Mouse (Mus musculus): ENCODE results near the gene Pou6f2. TPM values are rescaled to one million over a fixed set of nuclear protein-coding genes. Genes with fewer than 3 reads are reported as not detected.

Pou6f2 gene
- polyA plus RNA-seq, 1 experiment from 2014 or later: not detected

- H3K9ac ChIP-seq (ENCODE audit: low read depth, low read length): no peak overlapping the region
- ATAC-seq: no peak
- no peak for TF ChIP-seq CTCF (IDR thresholded peaks at IDR 0.05; ENCODE audit: low read depth)
Measured at GRCm38 (mm10) chr13:18338022-18338421, 59.5 kb downstream of the Pou6f2 start.

GRCm38 (mm10) chr13:18334035-18334434 lies 63.5 kb downstream of the Pou6f2 start:
- 69% methylated on average over 4 of the region's 4 CpGs for WGBS
- ATAC-seq: no peak
- H3K9ac ChIP-seq (ENCODE audit: low read depth, low read length): no peak overlapping the region

More at GRCm38 (mm10) chr13:18338022-18338421, 59.5 kb downstream of the Pou6f2 start:
- Histone ChIP-seq H3K9me3 (ENCODE audit: control insufficient read depth) (no peaks in the 10 kb centered on the region), H3K27ac (ENCODE audit: low read depth, low read length) (no peak overlapping the region), H3K4me2 (replicated peaks; ENCODE audit: low read depth) (no peak overlapping the region), H3K4me3 (ENCODE audit: low read depth, low read length) (no peak overlapping the region), H3K27me3 (replicated peaks; ENCODE audit: control insufficient read depth, insufficient read depth, low read length) (no peaks in the 10 kb centered on the region), H3K4me1 (replicated peaks; ENCODE audit: control insufficient read depth, insufficient read depth, low read length) (no peaks in the 10 kb centered on the region), H3K36me3 (ENCODE audit: control insufficient read depth, insufficient read depth) (no peaks in the 10 kb centered on the region)
- WGBS: 80% methylated on average over 2 of the region's 2 CpGs

GRCm38 (mm10) chr13:18332596-18332995 lies 64.9 kb downstream of the Pou6f2 start:
- ATAC-seq: no peak
- no peaks in the 10 kb centered on the region for H3K36me3 ChIP-seq (ENCODE audit: control insufficient read depth, insufficient read depth)

More at GRCm38 (mm10) chr13:18334035-18334434, 63.5 kb downstream of the Pou6f2 start:
- Histone ChIP-seq H3K9me3 (ENCODE audit: control insufficient read depth) (no peaks in the 10 kb centered on the region), H3K36me3 (ENCODE audit: control insufficient read depth, insufficient read depth) (no peaks in the 10 kb centered on the region), H3K27me3 (replicated peaks; ENCODE audit: control insufficient read depth, insufficient read depth, low read length) (no peaks in the 10 kb centered on the region), H3K4me2 (replicated peaks; ENCODE audit: low read depth) (no peak overlapping the region), H3K4me1 (replicated peaks; ENCODE audit: control insufficient read depth, insufficient read depth, low read length) (no peaks in the 10 kb centered on the region), H3K27ac (ENCODE audit: low read depth, low read length) (no peak overlapping the region), H3K4me3 (ENCODE audit: low read depth, low read length) (no peak overlapping the region)
- TF ChIP-seq CTCF (IDR thresholded peaks at IDR 0.05; ENCODE audit: low read depth): no peak

GRCm38 (mm10) chr13:18323980-18324678 lies 73.4 kb downstream of the Pou6f2 start:
- H3K27me3 ChIP-seq (replicated peaks; ENCODE audit: control insufficient read depth, insufficient read depth, low read length): no peaks in the 10 kb centered on the region
- H3K27ac ChIP-seq (ENCODE audit: low read depth, low read length): no peak overlapping the region
- TF ChIP-seq CTCF (IDR thresholded peaks at IDR 0.05; ENCODE audit: low read depth): no peak
- H3K9me3 ChIP-seq (ENCODE audit: control insufficient read depth): no peaks in the 10 kb centered on the region
- no peak overlapping the region for H3K4me2 ChIP-seq (replicated peaks; ENCODE audit: low read depth)
- no peak overlapping the region for H3K9ac ChIP-seq (ENCODE audit: low read depth, low read length)
- H3K36me3 ChIP-seq (ENCODE audit: control insufficient read depth, insufficient read depth): no peaks in the 10 kb centered on the region
- no peak for ATAC-seq
- WGBS: 67% methylated on average over 6 of the region's 6 CpGs
- no peak overlapping the region for H3K4me3 ChIP-seq (ENCODE audit: low read depth, low read length)
- no peaks in the 10 kb centered on the region for H3K4me1 ChIP-seq (replicated peaks; ENCODE audit: control insufficient read depth, insufficient read depth, low read length)

More at GRCm38 (mm10) chr13:18332596-18332995, 64.9 kb downstream of the Pou6f2 start:
- no peak overlapping the region for H3K9ac ChIP-seq (ENCODE audit: low read depth, low read length)
- no peaks in the 10 kb centered on the region for H3K9me3 ChIP-seq (ENCODE audit: control insufficient read depth)
- WGBS: 34% methylated on average over 1 of the region's 1 CpGs
- no peak overlapping the region for H3K4me2 ChIP-seq (replicated peaks; ENCODE audit: low read depth)
- H3K27me3 ChIP-seq (replicated peaks; ENCODE audit: control insufficient read depth, insufficient read depth, low read length): no peaks in the 10 kb centered on the region
- H3K4me1 ChIP-seq (replicated peaks; ENCODE audit: control insufficient read depth, insufficient read depth, low read length): no peaks in the 10 kb centered on the region
- no peak overlapping the region for H3K27ac ChIP-seq (ENCODE audit: low read depth, low read length)
- peak; percentile 62 for TF ChIP-seq CTCF (IDR thresholded peaks at IDR 0.05; ENCODE audit: low read depth)
- no peak overlapping the region for H3K4me3 ChIP-seq (ENCODE audit: low read depth, low read length)

GRCm38 (mm10) chr13:18323407-18323806 lies 74.1 kb downstream of the Pou6f2 start:
- WGBS: 61% methylated on average over 8 of the region's 8 CpGs

GRCm38 (mm10) chr13:18312613-18313012 lies 84.9 kb downstream of the Pou6f2 start:
- Histone ChIP-seq H3K36me3 (ENCODE audit: control insufficient read depth, insufficient read depth) (no peaks in the 10 kb centered on the region), H3K9ac (ENCODE audit: low read depth, low read length) (no peak overlapping the region), H3K4me3 (ENCODE audit: low read depth, low read length) (no peak overlapping the region), H3K27ac (ENCODE audit: low read depth, low read length) (no peak overlapping the region), H3K9me3 (ENCODE audit: control insufficient read depth) (no peaks in the 10 kb centered on the region), H3K4me1 (replicated peaks; ENCODE audit: control insufficient read depth, insufficient read depth, low read length) (no peaks in the 10 kb centered on the region), H3K4me2 (replicated peaks; ENCODE audit: low read depth) (no peak overlapping the region), H3K27me3 (replicated peaks; ENCODE audit: control insufficient read depth, insufficient read depth, low read length) (no peaks in the 10 kb centered on the region)
- ATAC-seq: no peak
- no peak for TF ChIP-seq CTCF (IDR thresholded peaks at IDR 0.05; ENCODE audit: low read depth)
- WGBS: 87% methylated on average over 8 of the region's 8 CpGs

More at GRCm38 (mm10) chr13:18323407-18323806, 74.1 kb downstream of the Pou6f2 start:
- no peak for ATAC-seq
- no peak overlapping the region for H3K4me2 ChIP-seq (replicated peaks; ENCODE audit: low read depth)
- H3K27me3 ChIP-seq (replicated peaks; ENCODE audit: control insufficient read depth, insufficient read depth, low read length): no peaks in the 10 kb centered on the region
- H3K4me3 ChIP-seq (ENCODE audit: low read depth, low read length): no peak overlapping the region
- no peaks in the 10 kb centered on the region for H3K9me3 ChIP-seq (ENCODE audit: control insufficient read depth)
- TF ChIP-seq CTCF (IDR thresholded peaks at IDR 0.05; ENCODE audit: low read depth): no peak
- no peak overlapping the region for H3K27ac ChIP-seq (ENCODE audit: low read depth, low read length)
- no peaks in the 10 kb centered on the region for H3K4me1 ChIP-seq (replicated peaks; ENCODE audit: control insufficient read depth, insufficient read depth, low read length)
- H3K36me3 ChIP-seq (ENCODE audit: control insufficient read depth, insufficient read depth): no peaks in the 10 kb centered on the region
- H3K9ac ChIP-seq (ENCODE audit: low read depth, low read length): no peak overlapping the region

Measured in intestine, postnatal 0 days (tissue).